Mouse (Mus musculus) thymus, postnatal 4 days (tissue): Measurements from ENCODE around the gene Dffb.
A peak's percentile ranks its signal among the peaks of the same experiment; 100 is the strongest.

Source experiments
- DNase-seq: peaks from one replicate; pipeline ENCODE4 v3.0.0; 2021

Gene Dffb

DNA sequence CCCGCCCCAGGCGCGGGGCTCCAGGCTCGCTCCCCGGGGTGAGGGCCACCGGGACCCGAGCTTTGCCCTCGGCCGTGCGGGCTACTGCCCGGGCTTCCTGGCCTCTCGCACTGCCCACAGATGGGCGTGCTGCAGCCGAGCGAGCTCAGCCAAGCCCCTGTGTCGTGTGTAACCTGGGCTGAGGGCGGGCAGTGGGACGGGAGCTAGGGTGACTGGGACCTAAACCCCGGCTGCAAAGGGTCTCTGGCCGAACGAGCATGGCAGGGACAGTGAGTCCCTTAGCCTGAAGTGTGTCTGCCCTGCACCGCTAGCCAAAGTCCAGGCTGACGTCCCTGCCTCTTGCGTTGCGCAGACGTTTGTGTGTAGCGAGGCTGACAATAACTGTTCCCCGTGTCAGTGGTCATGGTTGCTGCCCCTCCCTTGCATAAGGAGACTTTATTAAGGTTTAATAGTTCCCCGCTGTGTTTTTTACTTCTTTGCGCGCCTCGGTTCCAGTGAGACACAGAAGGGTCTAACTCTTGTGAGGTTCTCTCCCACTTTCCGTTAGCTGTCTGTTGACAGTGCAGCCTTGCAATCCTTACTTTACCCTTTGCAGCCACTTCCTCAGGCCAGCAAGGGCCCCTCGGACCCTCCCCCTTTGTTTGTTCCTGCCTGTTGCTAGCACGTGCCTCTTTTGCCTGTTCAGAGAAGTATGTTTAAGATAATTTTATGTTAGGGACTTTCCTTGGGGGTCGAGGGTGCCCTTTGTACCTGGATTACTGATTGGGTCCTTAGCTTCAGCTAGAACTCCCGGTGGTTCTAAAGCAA lies 17.3 kb downstream of the Dffb start:
- DNase-seq = no peak

DNA sequence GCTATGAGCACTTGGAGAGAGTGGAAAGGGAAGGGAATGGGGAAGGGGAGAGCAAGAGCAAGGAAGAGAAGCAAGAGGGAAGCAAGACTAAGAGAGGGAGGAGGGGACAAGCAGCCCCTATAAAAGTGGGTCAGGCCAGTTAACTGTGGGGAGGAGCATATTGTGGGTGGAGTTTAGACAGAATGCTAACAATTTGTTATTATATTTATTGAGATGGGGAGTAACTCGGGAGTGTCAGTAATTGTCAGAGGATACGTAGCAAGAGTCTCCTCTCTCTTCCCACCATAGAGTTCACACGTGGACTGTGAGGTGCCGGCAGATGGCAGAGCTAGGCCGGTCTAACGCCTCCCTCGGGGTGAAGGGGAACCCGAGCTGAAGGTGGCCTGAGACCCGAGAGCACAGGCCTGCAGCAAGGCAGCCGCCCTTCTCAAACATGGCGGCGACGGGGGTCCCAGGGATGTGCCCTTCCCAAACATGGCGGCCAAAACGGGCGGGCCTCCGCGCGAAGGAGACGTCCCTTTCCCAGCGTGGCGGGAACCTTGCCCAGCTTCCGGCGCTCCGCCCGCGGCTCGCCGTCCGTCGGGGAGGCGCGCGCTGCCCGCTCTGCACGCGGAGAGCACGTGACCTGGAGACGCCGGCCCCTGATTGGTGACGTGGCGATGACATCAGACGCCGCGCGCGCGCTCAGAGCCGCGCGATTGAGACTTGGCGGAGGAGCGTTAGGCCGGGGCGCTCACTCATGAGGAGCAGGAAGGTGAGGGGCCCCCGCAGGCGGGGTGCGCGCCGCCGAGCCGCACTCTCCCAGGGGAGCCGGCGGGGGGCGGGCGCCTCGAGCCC lies 18.1 kb downstream of the Dffb start, which contains the start of gene A430005L14Rik:
Gene A430005L14Rik (plus strand): TSS at position 669 of the 837 bp plus-strand sequence.
- peak; percentile 96 for DNase-seq

DNA sequence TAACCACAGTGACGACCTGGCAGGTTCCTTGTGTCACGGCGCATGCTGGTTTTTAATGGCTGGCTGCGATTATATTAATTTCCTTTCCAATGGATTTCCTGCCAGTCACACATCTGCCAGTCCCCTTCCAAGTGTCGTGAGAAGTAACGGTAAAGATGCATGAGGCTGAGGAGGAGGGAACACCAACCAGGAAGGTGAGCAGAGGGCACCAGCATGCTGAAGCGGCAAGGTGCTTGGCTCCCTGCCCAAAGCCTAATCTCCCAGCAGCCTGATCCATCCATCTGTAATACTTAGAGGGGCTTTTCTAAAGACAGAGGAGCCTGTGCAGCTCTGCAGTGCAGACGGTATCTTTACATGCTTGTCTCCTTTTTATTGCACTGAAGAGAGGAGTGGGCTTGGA lies 19.3 kb downstream of the Dffb start:
- DNase-seq = no peak

DNA sequence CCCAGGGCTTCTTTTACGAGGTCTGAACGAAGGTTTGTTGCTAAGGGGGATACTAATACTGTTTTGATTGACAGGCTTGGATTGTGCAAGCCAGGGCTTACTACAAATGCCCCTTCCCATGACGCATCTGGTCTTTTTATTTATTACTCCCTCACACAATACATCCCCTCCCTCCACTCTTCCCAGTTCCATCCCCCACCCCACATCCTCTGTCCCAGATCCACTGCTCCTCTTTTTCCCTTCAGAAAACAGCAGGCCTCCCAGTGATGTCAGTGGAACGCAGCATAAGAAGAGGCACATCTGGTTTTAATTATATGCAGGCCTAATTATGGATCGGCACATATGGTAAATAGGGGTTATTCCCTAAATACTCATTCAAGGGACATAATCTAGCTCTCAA lies 23.2 kb downstream of the Dffb start:
- no peak for DNase-seq

DNA sequence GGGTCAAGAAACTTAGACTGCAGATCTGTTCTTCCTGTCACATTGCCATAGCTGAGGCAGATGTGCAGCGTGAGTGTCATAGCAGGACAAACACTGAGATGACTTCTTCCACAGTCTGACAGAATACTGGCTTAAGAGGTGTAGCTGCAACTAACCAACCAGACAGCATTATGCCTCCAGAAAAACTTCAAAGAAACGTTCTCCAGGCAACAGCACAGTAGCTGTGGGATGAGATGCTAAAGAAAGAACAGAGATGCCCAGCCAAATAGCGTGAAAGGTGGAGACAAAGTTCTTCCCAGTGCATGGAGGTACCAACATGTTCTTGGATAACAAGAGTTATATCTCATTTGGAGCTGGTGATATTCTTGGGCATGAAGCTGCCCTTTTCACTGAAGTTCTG lies 23.8 kb downstream of the Dffb start:
- no peak for DNase-seq

DNA sequence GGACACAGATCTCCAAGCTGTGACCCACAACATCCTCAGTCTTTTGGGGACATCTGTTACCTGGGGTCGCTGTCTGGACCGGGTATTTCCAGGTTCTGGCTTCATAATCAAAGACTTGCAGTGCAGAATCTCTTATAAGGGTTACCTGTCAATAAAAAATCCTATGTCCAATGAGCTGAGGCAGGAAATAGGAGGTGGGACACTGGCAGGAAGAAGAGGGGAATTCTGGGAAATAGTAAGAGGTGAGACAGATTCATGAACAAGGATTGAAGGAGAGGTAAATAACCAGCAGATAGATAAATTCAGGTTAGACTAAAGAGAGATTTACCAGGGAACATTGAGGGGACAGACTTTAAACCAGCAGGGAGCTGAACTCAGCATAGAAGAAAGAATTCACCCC lies 24.6 kb downstream of the Dffb start:
- no peak for DNase-seq

DNA sequence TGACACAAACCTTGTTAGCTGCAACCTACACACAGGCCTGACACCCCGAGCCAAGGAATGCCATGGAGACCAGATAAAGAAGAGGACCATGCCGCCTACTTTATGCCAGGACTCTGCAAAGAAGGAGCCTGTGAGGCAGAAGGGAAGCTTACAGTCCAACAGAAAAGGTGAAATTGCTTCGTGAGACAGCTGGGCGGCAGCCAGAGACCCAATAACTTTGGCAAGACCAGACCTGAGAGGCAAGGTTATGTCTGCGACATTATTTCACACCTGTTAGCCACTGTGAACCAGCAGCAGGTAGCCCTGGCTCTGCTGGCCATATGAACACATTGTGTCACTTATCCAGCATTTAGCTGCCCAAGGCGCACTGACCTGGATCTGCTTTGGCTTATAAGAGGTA lies 29.2 kb downstream of the Dffb start:
- no peak for DNase-seq

DNA sequence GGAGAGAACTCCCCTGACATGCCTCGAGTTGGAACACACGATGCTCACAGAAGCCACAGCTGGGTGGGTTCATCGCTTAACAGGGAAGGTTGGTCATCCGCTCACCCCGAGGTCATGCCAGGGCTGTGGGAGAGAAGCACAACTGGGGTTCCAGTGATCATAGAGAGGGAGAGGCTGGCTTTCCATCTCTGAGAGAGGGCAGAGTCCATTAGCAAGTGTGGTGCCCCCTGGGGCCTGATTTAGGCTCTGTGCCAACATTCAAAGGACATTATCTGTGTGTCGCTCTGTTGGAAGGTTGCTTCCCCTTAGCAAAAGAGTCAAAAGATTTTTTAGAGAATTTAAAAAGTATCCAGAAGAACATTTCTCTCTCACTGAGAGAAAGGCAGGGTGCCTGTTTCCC lies 30.7 kb downstream of the Dffb start:
- DNase-seq = no peak

DNA sequence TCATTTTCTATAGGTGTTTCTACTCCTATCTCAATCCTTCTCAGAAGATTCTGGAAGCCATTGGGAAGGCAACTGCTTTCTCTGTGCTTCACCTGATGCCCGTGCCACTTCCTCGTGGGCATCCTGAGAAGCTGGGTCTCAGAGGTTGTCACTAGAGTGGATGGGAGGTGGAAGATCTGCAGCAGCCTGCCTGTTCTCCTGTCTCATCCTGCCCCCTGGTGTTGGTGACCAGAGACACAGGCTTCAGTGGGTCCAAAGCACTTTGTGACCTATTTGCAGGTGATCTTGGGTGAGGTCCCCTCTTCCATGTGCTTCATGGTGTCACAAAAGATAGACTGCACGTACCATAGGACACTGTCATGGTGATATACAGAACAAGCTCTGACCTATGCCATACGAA lies 31.7 kb downstream of the Dffb start:
- DNase-seq = peak; percentile 51

DNA sequence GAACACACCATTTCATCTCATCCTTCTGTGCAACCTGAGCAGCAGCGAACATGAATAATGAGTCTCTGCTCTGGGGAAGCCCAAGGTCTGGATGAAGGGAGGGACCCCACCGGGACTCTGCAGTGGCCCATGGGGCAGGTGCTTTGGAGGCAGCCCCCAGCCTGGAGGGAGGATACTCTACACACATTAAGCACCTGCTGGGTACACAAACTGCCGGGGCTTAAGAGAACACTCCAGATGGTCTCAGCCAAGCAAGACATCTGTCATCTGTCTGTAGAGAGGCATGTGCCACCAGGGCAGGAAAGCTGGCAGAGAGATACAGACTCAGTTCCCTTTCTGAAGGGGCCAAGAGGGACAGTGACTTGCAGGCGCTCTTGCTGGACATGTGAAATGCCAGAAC lies 45.0 kb downstream of the Dffb start:
- no peak for DNase-seq

DNA sequence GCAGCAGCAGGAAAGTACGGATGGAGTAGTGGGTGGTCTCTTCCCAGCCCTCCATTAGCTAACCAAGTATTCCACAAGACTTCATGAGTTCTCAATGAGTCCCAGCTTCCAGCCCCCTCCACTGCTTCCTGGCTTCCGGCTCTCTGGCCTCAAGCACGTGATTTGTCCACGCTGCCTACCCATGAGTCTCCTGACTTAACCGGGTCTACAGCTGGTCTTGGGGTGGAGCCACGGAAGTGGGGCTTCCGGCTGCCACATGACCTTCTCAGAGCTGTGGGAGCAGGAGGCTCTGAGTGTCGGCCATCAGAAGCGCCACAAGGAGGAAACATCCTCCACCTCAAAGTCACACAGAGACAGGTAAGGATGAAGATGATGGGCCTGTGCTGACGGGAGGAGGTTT lies 45.5 kb downstream of the Dffb start:
- no peak for DNase-seq

DNA sequence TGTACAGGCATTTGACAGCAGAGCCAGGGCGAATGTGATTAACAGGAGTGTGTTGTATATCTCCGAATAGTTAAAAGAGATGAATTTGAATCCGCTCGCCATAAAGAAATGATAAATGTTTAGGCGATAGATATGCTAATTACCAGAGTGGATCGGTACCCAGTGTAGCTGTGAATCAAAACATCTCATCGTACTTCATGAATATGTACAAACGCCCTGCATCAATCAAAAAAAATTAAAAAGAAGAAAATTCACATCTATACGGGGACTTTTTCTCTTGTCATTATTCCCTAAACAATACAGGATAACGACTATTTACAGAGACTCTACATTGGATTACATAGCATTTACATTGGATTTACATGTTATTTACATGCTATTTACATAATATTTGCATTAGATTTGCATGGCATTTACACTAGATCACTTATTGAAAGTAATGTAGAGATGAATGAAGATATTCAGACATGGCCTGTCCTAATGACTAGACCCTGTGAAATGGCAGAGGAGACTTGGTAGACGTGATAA lies 46.1 kb downstream of the Dffb start:
- DNase-seq = no peak

DNA sequence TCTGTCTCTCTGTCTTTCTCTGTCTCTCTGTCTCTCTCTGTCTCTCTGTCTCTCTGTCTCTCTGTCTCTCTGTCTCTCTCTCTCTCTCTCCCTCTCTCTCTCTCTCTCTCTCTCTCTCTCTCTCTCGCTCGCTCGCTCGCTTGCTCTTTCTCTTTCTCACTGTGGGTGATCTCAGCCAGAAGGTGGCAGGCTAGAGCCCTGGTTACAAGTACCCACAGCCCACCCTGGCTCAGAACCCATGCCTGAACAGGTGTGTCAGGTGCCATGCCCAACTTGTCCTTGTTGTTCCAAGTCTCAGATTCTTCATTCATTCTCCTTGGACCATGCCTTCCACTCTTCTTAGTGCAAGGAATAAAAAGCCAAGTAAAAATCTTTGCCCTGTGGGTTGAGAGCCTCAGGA lies 52.8 kb downstream of the Dffb start:
- peak; percentile 47 for DNase-seq

DNA sequence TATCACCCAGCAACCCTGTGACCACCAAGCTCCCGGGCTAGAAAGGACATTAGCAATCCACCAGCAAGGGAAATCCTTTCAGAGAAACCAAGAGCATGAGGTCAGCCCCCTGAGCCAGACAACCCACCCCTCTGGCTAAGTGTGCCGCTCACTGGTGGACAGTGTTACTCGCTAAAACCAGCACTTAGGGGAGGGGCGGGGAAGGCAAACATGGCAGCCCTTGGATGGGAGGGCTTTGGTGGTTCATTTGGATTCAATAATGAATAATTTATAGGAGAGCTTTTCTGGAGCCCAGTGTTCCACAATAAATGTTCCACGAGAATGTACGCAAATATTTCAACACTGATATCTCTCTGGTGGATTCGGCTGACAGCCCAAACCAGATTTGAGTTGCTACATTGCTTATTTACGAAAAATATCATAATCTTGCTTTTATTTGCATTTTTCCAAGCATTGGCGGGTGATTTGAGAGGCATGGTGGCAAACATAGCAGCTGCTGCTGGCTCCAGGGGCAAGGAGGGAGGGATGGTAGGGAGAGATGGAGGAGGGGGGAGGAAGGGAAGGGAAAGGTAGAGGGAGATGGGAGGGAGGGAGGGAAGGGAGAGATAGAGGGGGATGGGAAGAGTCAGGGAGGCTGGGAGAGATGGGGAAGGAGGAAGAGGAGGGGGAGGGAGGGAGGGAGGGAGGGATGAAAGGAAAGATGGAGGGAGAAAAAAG lies 54.3 kb downstream of the Dffb start:
- no peak for DNase-seq

DNA sequence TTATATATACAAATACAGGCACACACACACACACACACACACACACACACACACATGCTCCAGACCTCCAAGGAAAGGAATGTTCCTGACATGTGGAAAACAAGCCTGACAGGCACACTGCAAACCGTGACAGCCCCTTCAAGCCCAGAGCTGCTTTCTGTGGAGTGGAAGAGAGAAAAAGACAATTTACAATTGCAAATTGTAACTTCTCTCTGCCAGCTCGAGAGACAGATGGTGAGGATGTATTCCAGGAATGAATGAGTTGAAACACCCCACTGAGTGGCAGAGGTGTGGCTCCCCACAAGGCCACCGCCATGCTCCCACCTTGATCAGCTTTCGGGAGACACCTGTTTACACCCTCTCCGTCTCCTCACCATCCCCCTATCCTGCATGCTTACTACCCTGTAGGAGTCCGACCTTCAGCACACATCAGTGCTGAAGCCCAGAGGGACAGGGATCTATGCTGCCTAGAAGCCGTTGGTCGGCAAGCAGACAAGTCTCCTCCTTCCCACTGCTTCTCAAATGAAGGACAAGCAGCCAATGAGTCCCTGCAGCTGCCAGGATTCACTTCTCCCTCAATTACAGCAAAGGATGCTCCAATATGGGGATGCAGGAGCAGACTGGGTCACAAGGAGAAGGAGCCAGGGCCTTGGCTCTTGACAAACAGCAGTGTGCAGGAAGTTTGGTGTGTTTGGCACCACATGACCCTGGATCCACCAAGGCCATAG lies 57.0 kb downstream of the Dffb start:
- DNase-seq = no peak
